7 mouse cellular contexts compared by ENCODE assay signal in the genomic region with DNA sequence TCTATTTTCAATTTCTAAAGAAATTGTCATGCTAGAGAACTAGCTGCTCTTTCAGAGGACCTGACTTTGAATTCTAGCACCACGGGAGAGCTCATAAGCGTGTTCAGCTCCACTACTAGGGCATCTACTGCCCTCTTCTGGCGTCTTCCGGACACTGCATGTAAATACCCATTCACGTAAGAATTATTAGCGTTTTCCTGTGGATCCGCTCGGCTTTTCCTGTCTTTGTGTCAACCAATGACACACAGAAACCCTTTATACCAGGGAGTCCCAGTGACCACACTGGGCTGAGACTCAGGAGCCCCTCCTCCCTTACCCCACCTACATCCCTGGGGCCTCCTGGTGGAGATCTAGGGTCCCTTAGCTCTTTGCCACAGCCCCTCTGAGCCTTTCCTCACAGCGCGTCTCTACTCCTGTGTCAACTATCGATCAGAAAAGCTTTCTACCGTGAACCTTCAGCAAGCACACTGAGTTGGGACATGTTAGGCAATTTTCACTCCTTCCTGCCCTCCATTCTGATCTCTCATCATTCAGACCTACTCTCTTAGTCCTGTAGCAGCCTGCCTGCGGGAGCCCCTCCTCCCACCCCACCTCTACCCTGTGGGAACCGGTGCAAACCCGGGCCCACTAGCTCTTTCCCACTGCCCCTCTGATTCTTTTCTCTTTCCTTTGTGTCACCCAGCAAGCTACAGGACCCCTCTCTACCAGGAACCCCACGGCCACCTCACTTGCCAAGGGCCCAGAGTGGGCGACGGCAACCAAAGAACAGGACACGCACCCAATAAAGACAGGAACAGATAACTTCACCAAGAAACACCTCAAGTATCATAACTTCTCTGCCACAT. TPM values are rescaled to one million over a fixed set of nuclear protein-coding genes. Genes with fewer than 3 reads are reported as not detected.
DNase-seq lines count a peak whose midpoint lies in the region.

No protein-coding gene starts in this region.

- DNase-seq in adrenal gland, adult (ENCODE audit: inconsistent age in 2 of 2, low spot score in 1 of 2), result peak; percentile 80 to 96
- DNase-seq in embryo, embryonic 10 days (ENCODE audit: low spot score), result peak; percentile 93
- DNase-seq in gastrocnemius, postnatal 10 days, result peak; percentile 78
- peak; percentile 86 for DNase-seq in induced T-regulatory cell, adult 2 months (ENCODE audit: low read depth)
- peak; percentile 82 to 83 for DNase-seq in left cerebral cortex, postnatal 25 days (ENCODE audit: low spot score in 2 of 2)
- DNase-seq in mesoderm, embryonic 11.5 days (ENCODE audit: low read depth, low spot score), result peak; percentile 99
- DNase-seq in right cerebral cortex, postnatal 4 days, result peak; percentile 85

- intact Hi-C loops in left cerebral cortex, postnatal 25 days (cut with DNase I), result loop anchor here (1.0 to 10.0 kb wide), 3 partner anchors 10 to 347 kb away; no protein-coding TSS in a partner anchor

RNA-seq across cellular contexts. Expression of gene Abt1, which starts 21.8 kb away (rescaled TPM):
- total RNA-seq in gastrocnemius, postnatal 10 days (2021), result 1 to 10 TPM; 4.8 to 5.3 TPM
- total RNA-seq in left cerebral cortex, postnatal 25 days (2021), result 1 to 10 TPM; 8.3 to 8.9 TPM

RNA-seq across cellular contexts. Expression of gene Zfp322a, which starts 32.9 kb away (rescaled TPM):
- total RNA-seq in gastrocnemius, postnatal 10 days (2021), result 10 to 100 TPM; 13.2 to 20.8 TPM
- total RNA-seq in left cerebral cortex, postnatal 25 days (2021), result 10 to 100 TPM; 35.1 to 36.5 TPM

Comparison
In these comparisons a context has a peak if more than half of its experiments do, and no peak if none do; other contexts are left out.
1. Peak in every context shown above with its lines: DNase-seq.